Mouse (Mus musculus) embryonic stem cell, embryonic (primary cell): ENCODE measurements around the gene Olfr666.
"Not testable (repeated sequence)": the region's sequence is repeated elsewhere in the genome, so short reads cannot be mapped to it uniquely, and the experiment has no call there.

Experiments
- CTCF ChIA-PET, 4 experiments: fragments of 300-600 bp in 2 of 4; fragments of 350-600 bp in 2 of 4; sonication (Branson Sonifier 250); formaldehyde crosslinking; loops; one replicate each; lab custom pipeline; 2022; ENCODE audit warnings: inconsistent platforms in 2 of 4; lab: Charles Lee
- POLR2A ChIA-PET, 4 experiments: fragments of 300-600 bp in 2 of 4; fragments of 350-600 bp in 2 of 4; sonication (Branson Sonifier 250); formaldehyde crosslinking; loops; one replicate each; lab custom pipeline; 2022; ENCODE audit warnings: antibody characterized with exemption in 4 of 4, inconsistent platforms in 1 of 4; lab: Charles Lee

Olfr666 gene

DNA sequence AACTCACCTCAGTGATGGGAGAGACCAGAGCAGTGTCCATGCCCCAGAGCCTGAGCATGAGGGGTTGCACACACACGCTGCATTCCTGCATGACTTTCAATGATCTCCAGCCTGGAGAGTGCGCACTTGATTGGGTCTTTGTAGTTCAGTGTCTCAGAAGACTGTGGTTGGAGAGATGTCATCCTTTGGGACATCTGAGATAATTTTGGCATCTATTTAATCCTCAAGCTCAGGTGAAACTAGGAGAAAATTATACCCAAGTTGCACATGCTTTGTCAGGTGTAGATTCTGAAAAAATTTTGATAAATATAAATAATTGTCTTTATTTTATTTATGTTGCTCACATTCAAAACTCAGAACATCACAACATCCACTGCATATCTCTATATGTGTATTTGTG, at the start of gene Olfr666:
Gene Olfr666, minus strand, starts transcription at position 101 of the 400 bp plus-strand sequence.
- ChIA-PET CTCF (no interaction called here), POLR2A (no interaction called here)

DNA sequence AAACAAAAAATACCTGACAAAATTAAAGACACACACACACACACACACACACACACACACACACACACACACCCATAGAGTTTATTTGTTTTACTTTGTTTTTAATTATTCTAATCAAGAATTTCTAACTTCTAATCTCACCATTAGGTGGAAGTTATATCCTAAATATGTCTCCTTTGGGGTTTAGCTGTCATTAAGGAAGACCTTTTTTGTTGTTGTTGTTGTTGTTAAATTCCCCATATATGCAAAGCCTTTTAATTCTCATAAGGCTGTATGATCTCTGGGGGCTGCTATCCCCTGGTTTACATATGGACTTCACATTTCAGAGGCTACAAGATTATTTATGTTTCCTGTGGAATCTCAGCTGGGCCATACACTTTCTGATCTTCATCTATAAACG, 38.2 kb upstream of the Olfr666 start, which contains the start of gene Olfr669:
Gene Olfr669, plus strand, starts transcription at position 301 of the 400 bp plus-strand sequence.
- CTCF ChIA-PET = interaction anchor here in 1 of 4 experiments (0.7 kb wide), 1 partner anchor 1833 kb away, joined by 4 read pairs; no protein-coding TSS in a partner anchor
- POLR2A ChIA-PET = interaction anchor here in 1 of 4 experiments (0.7 kb wide), 1 partner anchor 61 kb away, joined by 3 read pairs; no protein-coding TSS in a partner anchor

DNA sequence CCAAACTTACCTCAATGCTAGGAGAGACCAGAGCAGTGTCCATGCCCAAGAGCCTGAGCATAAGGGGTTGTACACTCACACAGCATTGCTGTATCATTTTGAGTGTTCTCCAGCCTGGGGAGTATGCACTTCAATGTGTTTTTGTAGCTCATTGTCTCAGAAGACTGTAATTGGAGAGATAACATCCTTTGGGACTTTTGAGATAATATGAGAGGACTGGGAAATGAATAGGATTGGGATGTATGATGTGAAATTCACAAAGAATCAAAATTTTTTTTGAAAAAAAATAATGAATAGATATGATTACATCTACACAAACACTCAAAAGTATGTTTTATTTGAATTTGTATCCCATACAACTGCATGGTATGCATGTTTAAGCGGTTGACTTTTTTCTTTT, 32.2 kb upstream of the Olfr666 start, which contains the start of gene Olfr668:
Gene Olfr668, minus strand, starts transcription at position 101 of the 400 bp plus-strand sequence.
- CTCF ChIA-PET = no interaction called here
- POLR2A ChIA-PET = no interaction called here

DNA sequence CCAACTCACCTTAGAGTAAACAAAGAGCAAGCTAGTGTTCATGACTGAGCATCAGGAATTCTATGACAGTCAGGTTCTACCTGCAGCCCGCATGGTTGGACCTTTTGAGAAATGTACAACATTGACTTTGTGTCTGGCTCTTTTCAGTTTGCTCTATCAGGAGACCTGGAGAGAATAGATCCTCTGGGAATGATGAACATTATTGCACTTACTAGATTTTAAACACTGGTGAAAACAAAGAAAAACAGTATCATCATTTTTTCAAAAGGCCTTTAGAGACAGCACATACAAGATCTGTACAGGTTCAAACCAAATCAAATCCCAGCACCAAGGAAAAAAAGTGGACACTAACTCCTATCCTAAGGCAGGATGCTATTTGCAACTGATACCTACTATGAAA, 25.6 kb upstream of the Olfr666 start, which contains the start of gene Olfr667:
Gene Olfr667, minus strand, starts transcription at position 101 of the 400 bp plus-strand sequence.
- ChIA-PET CTCF (no interaction called here), POLR2A (no interaction called here)

DNA sequence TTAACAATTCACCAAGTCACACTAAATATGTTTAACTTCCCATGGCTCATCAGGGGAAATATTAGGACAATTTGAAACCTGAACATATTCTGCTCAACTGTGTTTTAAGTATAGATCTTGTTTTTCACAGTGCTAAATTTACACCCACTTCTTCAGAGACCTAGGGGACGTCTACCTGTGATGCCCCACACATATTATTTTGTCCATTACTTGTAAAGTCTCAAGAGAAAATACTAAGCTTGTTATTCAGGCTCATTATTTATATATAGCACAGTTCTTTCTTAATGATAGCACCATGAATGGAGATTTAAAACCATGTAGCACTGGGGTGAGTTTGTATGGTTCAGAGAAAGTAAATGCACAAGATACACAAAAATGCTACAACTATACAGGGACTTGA, 18.0 kb downstream of the Olfr666 start, which contains the start of gene Olfr665:
Gene Olfr665, plus strand, starts transcription at position 301 of the 400 bp plus-strand sequence.
- ChIA-PET CTCF (no interaction called here), POLR2A (no interaction called here)

DNA sequence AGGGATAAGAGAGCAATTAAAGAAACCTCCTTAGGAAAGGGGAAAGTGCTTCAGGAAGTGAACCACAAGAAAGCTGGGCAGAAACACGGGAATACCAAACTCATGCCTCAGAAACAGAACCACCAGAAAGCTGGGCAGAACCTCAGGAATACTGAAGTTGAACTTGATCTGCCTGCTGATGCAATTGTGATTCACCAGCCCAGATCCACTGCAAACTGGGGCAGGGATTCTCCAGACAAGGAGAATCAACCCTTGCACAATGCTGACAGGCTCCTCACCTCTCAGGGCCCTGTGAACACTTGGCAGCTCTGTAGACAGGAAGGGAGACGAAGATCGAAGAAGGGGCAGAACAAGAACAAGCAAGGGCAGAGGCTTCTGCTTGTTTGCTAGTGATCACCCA, 34.4 kb downstream of the Olfr666 start:
- CTCF ChIA-PET = no interaction called here
- POLR2A ChIA-PET = no interaction called here

DNA sequence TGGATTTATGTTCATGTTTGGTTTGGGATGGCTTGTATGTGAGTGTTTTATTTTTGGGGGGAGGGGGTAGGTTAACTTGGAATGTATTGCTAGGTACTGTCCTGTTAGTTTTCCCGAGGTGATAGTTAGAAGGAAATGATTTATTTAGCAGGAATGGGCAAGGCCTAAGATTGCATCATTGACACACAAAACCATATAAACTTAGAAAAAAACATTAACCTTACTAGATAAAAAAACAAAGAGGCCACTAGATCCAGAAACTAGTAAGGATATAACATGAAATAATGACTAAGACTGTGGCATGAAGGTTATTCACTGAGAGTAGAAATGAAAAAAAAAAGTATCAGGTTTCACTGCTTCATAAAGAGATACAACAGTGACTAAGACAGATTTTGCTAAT, 38.1 kb downstream of the Olfr666 start:
- ChIA-PET POLR2A (no interaction called here), CTCF (no interaction called here)

DNA sequence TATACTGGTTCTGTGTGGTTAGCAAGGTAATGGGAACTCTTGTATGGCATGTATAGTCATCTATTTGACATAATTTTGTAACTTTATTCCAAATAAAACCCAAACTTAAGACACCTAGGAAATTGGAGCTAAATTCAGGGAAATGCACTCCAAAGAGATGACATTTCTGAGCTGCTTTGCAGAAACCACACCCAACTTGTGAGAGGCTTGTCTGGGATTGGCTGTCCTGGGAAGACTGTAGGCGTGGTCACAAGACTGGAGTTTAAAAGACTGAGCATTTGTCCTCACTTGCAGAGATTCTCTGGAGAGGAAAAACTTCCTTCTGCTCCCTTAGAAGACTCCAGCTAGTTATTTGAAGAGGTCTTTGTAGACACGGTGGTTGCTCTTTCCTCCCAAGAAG, 39.0 kb downstream of the Olfr666 start, which contains the start of gene Usp17la:
Gene Usp17la, plus strand, starts transcription at position 301 of the 400 bp plus-strand sequence.
- POLR2A ChIA-PET, CTCF ChIA-PET: not testable (repeated sequence)

DNA sequence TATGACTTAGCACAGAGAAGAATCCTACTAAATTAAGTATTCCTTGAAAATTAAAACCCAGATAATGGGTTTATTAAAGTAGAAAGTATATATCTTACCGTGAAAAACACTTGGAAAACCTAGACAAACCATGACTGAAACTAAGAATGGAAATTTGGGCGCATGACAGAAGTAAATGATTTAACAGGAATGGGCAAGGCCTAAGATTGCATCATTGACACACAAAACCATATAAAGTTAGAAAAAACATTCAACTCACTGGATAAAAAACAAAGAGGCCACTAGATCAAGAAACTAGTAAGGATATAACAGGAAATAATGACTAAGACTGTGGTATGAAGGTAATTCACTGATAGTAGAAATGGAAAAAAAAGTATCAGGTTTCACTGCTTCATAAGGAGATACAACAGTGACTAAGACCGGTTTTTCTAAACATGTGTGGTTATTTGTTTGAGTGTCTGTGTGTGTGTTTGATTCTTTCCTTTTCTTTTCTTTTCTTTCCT, 40.5 kb downstream of the Olfr666 start:
- POLR2A ChIA-PET = no interaction called here
- CTCF ChIA-PET = no interaction called here

DNA sequence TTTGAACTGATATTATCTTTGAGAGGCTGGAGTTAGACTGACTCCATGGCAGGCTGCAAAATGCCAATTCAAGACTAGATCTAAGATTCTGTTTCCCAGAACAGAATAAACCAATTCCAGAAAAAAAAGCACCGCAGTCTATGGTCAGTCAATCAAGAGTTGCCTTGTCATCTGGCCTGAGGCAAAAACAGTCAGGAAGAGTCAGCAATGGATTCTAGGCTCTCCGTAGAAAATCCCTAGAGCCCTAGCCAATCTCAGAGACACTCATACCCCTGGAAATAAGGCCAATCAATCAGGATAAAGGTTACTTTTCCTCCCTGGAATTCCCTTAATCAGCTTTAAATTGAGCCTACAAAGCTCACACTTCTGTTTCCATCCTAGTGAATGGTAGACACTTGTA, 44.2 kb downstream of the Olfr666 start:
- POLR2A ChIA-PET, CTCF ChIA-PET: not testable (repeated sequence)

DNA sequence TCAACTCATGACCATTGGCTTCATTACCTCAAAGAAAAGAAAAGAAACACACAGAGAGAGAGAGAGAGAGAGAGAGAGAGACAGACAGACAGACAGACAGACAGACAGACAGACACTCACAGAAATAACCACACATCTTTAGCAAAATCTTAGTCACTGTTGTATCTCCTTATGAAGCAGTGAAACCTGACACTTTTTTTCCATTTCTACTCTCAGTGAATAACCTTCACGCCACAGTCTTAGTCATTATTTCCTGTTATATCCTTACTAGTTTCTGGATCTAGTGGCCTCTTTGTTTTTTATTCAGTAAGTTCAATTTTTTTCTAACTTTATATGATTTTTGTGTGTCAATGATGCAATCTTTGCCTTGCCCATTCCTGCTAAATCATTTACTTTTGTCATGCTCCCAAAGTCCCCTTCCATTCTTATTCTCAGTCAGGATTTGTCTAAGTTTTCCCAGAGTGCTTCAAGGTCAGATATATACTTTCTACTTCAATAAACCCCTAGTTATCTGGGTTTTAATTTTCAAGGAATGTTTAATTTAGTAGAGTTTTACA, 51.9 kb downstream of the Olfr666 start:
- ChIA-PET CTCF (no interaction called here), POLR2A (no interaction called here)

DNA sequence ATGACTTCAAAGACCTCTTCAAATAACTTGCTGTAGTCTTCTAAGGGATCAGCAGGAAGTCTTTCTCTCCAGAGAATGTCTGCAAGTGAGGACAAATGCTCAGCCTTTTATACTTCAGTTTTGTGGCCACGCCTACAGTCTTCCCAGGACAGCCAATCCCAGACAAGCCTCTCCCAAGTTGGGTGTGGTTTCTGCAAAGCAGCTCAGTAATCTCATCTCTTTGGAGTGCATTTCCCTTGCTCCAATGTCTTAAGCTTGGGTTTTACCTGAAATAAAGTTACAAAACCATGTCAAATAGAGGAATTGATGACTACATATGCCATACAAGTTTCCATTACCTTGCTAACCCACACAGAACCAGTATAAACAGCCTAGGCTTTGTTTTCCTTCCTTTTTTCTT, 53.2 kb downstream of the Olfr666 start, which contains the start of gene Usp17lb:
Gene Usp17lb, minus strand, starts transcription at position 101 of the 400 bp plus-strand sequence.
- POLR2A ChIA-PET = no interaction called here
- CTCF ChIA-PET = no interaction called here
